Mouse (Mus musculus) CD4-positive helper T cell, adult 2 months (primary cell): ENCODE measurements around the gene 2510039O18Rik.

Experiments
- DNase-seq: peaks from one replicate; pipeline ENCODE4 v3.0.0-alpha.2; 2012; ENCODE audit warnings: low read depth, missing footprints, low spot score

Gene 2510039O18Rik

DNA sequence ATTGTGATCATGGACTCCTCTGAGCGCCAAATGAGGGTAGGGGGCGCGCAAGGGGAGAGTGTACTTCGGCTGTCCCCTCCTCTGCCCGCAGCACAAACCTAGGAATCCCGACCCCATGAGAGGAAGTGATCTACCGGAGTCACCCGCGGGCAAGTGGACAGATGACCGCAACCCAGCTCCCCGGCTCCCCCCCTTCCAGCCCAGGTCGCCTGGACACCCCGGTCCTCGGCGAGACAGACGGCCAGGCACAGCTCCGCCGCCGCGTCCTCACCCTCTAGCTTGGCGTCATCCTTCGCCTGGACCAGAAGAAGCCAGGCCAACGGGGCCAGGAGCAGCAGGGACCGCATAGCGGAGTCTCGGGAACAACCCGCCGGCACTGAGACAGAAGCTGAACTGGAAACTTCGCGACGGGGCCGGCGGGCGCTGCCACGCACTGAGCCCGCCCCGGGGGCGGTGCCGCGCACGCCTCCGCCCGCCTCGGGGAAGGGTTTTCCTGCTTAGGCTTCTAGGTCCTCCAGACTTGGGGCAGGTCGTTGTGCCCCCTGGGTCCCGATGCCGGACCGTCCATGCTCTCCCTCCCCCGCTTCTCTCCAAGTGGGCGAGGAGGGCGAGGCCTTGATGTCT is 4.3 kb upstream of the 2510039O18Rik start, which contains the start of gene Plod1:
Gene Plod1 (minus strand): TSS at position 437 of the 624 bp plus-strand sequence.
- peak; percentile 78 for DNase-seq

DNA sequence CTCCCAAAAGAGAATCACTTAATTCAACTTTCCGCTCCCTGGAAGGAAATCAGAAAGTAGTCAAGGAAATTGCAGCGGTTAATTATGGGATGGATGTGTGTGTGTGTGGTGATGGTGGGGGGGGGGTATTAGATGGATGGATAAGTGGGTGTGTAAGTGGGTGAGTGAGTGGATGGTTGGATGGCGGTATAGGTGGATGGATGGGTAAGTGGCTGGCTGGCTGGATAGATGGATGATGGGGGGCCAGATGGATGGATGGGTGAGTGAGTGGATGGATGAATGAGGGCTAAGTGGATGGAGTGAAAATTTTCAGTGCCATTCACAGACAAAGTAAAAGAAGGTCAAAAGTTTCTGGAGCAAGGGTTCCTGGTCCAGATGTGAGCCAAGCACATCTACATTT is 3.7 kb upstream of the 2510039O18Rik start:
- DNase-seq, result no peak

DNA sequence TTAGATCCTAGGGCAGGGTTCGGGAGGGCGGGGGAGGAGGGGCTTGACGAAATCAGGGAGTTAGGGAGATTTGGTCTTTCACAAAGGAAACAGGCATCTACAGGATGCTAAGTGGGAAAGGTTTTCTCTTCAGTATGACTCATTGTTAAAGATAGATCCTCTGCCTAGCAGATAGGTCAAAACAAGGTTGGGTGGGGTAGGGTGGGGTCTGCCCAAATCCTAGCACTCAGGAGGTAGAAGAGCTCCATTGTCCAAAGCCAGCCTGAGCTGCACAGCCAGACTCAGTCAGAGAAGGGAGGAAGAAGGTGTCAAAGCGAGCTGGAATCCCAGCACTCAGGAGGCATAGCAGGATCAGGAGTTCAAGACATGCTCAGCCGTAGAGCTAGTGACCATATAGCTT is 3.2 kb upstream of the 2510039O18Rik start:
- DNase-seq, result no peak

DNA sequence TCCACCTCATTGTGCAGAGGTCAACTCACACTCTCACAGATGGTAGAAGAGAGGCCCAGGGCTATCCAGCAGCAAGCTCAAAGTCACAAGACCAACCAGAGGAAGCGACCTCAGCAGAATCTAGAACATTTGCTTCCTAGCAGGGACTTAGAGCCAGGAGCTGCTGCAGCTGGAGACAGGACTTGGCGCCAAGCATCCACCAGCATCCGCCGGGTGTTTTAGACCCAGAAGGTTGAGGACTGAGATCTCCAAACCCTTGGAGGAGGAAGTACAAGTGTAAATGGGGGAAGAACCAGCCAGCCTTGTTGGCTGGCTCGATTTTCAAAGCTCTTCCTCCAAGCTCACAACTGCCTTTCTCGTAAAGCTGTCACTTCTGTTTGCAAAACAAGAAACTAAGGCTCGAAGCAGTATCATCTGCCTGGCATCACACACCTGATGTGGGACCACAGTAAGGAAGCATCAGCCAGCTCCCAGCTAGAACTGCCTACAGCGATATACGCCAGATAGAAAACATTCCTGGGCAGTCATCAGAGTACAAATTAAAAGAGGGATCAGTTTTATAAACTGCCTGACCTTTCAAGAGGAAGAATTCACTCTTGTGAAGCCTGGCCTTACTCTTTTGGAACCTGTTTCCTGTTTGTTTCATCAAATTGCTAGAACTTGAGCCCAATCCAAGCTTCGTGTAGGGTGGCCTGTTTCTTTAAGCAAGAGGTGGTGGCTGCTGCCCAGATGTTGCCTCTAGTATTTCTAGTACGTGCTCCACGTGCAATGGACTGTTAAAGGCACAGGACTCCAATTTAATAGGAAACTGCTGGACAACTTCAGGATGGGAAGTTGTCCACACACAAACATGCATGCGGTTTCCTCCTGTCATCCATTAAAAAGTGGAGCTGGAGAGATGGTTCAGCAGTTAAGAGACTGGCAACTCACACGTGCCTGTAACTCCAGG is 2.3 kb upstream of the 2510039O18Rik start:
- no peak for DNase-seq

DNA sequence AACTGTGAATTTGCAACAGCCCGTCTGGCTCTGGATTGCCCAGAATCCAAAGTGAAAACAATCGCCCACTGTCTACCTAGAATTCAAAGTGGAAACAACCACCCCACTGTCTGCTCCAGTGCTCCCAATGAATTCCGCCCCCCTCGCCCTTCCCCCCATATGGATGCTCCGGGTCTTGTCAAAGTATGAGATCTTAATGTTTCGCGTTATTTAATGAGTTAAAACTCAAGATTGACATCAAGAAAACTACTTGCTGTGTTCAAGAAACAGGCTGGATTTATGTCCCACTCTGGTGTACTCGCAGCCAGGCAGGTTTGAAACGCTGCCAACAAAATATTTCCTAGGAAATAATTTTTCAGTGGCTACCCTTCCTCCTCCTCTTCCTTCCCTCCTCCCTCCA is 584 bp upstream of the 2510039O18Rik start:
- no peak for DNase-seq

DNA sequence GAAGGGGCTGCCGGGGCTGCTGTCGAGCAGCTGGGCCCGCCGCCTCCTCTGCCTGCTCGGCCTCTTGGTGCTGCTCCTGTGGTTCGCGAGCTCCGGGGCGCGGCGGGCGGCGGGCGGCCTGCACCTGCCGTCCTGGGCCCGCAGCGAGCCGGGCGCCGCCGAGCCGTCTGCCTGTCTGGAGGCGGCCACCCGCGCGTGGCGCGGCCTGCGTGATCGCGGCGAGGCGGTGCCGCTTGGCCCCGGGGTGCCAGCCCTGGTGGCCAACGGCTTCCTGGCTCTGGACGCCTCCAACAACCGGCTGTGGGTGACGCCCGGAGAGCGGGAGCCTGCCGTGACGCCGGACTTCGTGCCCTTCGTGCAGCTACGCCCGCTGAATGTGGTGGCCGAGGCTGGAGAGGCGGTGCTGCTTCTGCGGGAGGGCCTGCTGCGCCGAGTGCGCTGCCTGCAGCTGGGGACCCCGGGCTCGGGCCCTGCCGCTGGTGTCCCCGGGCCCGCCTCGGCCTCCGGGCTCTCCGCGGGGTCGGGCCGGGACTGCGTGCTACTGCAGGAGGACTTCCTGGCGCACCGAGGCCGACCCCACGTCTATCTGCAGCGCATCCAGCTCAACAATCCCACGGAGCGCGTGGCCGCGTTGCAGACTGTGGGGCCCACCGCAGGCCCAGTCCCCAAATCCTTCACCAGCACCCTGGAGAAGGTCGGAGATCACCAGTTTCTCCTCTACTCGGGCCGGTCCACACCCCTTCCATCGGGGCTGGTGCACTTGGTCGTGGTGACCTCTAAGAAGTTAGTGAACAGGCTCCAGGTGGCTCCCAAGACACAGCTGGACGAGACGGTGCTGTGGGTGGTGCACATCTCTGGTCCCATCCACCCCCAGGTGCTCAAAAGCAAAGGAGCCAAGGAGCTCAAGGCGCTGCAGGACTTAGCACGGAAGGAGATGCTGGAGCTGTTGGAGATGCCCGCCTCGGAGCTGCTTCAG is 638 bp downstream of the 2510039O18Rik start:
- no peak for DNase-seq

DNA sequence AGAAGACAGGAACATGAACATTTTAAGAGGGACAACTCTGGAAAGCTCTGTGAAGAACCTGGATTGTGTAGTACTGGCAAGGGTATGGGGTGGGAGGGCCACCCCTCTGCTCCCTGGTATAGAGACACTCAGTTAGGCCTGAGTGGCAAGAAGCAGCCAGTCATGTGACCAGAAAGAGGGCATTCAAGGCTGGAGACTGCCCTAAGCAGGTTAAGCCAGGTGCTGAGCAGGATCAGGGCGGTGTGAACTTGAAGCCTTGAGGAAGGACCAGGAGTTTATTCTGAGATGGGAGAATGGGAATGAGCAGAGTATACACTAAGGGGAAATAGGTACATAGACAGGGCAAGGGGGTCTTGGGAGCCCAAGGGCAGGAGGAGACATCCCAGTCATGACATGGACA is 2.3 kb downstream of the 2510039O18Rik start:
- no peak for DNase-seq

DNA sequence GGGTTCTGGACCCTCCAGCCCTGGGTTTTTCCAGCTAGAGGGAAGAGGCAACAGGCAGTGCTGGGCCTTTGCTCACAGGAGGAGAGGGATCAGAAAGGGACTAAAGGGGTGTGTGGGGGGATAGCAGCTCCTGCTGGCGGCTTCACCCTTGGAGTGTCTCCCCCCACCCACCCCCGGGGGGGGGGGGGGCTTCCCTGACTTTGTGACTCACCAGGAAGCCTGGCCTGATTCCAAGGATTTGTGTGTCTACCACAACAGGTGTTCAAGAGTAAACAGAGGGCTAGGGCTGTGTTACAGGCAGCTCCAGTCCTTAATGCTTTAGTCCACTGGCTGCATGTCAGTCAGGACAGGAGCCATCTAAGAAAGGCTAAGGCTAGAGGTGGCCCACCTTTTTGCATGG is 6.8 kb downstream of the 2510039O18Rik start:
- DNase-seq, result no peak

DNA sequence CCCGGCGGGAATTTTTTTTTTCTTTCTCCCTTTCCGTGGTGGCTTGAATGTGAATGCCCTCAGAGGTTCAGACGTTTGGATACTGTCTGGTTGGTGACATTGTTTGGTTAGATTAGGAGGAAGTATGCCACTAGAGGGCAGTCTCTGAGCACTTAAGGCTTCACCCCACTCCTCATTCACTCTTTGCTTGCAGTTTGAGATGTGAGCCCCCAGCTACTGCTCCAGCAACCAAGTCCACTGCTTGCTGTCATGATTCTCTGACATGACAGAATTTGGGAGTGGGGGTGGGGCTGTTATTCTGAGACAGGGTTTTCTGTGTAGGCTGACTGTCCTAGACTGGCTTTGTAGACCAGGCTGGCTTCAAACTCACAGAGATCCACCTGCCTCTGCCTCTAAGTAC is 12.9 kb downstream of the 2510039O18Rik start:
- peak; percentile 45 for DNase-seq

DNA sequence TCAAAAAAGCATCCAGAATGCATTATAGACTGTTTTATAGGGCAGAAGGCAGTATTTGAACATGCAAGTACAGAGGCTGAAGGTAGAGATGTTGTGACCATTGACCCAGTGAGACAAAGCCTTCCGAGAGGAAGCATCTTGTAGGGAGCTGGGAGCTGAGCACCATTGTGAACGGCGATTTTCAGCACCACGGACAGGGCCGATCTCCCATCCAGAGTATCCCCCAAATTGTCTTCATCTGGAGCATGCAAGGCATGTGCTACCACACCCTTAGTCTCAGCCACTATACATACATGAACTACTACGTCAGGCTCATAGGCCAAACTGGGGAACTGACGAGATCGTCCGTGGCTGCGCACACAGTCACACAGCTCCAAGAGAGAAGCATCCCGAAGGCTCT is 16.4 kb downstream of the 2510039O18Rik start:
- no peak for DNase-seq

DNA sequence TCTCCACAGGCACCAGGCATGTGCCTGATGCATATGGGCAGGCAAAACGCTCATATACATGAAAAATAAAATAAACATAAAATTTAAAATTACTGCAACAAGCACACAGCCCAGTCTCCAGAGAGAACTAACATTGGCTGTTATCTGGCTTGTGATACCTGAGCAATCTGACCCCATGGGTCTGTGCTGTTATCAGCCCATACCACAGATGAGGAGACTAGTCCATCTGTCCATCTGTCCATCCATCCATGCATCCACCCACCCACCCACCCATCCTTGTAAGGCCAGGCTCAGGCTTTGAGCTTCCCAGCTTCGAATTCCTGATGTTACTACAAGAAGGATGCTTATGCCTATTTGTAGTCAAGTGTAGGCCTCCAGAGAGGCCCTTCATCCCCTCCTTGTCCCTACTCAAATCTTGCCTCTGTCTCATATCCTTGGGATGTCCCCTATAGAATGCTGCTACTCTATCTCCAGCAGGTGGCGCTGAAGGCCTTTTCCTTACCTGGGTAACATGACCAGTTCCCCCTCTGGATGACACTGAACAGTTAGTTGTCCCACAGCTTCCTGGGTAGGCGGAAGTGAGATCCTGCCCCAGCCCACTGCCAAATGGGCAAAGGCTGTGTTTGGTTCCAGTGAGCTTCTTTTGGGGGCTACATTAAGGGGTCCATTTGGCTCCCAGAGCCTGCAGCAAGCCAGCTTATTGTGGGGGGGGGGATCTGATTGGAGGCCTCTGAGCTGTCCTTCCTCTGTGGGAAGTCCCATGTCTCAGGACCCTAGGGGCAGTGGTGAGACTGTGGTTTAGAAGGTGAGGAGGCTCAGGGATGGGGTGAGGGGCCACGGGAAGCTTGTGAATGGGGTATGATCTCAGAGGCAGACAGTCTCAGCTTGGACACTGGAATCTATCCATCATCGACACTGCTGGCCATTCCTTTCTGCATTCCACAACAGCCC is 19.5 kb downstream of the 2510039O18Rik start:
- peak; percentile 69 for DNase-seq

DNA sequence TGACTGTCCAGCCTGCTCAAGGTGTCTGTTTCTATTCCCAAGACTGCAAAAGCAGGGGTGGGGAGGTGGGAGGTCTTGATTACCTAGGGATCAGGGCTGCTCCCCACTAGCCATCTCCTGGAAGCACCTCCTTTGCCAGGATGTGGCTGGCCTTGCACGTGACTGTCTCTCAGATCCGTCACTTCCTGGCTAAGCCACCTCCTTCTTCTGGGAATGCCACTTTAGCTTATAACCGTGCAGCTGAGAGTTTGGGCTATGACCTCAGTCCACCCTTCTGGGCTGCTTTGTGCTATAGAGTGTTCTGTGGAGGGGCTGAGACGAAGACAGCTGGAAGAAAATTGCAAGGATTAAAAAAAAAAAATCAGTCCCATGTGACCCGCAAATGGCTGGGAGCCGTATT is 22.1 kb downstream of the 2510039O18Rik start:
- DNase-seq, result no peak

DNA sequence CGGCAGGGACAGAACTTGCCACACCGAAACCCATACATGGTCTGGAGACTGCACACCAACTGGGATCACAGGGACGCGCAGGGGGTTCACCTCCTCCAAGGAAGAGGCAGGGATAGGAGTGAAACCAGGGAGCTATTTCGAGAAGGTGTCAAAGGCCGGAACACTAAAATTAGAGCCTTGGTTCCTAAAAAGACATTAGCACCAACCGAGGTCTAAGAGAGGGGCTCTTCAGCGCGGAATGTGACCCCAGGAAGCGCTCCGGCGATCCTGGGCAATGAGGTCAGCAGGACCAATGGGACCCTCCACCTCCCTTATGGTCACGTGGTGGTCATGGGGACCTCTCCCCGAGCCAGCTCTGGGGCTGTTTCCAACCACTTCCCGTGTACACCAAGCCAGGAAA is 22.9 kb downstream of the 2510039O18Rik start:
- no peak for DNase-seq

DNA sequence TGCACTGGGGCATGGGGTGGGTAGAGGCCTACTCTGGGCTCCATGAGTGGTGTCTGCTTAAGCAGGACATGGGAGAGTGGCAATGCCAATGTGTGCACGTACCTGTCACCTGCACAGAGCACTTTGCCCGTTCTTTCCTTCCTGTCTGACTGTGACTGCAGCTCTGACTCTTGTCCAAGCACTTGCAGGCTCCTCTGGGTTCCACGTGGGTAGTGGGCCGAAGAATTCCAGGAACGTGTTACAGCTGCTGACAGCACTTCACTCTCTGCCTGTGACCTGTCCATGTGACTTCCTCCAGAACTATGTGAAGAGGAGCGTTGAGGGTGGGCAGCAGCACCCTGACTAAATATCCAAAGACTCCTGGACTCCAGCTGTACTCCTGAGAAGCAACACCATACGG is 25.0 kb downstream of the 2510039O18Rik start:
- DNase-seq, result no peak

DNA sequence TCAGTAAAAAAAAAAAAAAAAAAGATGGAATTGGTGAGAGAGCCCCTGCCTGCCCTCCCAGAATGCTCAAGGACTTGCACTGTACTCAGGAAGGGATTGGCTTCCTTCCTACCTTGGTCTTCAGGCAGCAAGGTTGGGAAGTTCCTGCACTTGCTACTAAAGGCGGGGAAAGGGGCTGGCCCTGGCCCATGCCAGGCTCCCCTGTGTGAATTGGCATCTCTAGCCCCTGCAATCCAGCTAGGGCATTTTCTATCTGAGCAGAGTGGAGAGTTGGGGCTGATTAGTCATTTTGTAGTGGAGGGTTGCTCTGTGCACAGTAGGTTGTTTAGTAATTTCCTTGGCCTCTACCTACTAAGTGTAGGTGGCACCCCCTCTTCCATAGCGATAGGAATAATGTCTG is 28.1 kb downstream of the 2510039O18Rik start:
- no peak for DNase-seq

DNA sequence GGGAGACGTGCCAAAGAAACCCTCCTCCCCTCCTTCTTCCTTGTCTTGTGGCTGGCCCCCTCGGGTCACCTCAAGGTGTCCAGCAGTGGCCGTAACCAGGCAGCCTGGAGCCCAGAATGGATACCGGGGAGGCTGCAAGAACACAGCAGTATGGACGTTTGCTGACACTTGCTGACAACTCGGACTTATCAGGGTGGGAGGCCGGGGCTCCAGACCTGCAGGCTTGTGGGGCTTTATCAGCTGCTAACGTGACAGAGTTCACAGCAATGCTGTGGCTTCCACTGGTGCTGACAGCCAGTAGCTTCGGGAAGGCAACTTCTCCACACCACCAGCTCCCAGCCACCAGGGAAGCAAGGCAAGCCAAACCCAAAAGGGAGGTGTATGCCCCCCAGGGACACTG is 28.6 kb downstream of the 2510039O18Rik start:
- DNase-seq, result no peak

DNA sequence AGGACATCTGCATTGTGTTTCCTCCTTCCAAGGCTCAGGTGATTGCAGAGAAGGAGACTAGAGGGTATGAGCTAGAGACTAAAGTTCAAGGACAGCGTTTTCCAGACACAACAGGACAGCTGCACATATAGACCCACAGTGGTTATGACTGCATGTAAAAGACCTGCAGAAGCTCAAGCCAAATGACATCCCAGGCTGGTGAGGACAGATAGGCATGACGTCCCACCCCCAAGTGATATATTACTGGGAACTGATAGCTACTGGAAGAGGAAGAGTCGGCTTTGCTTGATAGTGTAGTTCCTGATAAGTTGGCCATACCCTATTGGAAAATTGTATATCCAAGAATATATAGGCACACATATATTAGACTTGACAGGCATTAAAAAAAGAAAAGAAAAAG is 35.5 kb downstream of the 2510039O18Rik start:
- DNase-seq, result no peak

DNA sequence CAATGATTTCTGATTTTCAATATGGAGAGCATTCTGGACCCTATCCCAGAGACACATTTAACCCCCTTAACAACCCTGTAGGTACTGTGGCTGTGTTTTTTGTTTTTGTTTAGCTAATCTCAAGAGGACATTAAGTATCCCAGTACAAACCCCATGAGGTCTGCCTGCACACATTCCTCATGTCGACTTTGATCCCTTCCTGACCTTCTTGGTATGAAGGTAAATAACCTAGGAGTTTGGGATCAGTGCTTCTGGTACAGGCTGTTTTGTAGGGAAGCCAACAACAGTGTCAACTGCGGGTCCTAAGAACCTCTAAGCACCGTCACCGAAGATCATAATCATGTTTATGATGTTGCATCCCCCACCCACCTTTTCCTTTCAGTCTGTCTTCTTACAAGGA is 37.0 kb downstream of the 2510039O18Rik start:
- DNase-seq, result peak; percentile 19

DNA sequence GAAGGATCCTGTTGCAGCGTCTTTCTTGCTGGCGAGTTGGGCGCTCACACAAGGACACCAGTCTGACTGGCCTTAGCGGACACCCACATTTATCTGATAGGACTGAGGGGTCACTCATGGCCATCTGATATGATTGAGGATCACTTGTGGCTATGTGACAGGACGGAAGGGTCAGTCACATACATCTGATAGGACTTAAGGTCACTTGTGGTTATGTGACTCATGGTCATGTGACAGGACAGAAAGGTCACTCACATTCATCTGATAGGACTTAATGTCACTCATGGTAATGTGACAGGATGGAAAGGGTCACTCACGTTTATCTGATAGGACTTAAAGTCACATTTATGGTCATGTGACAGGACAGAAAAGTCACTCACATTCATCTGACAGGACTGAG is 37.7 kb downstream of the 2510039O18Rik start:
- DNase-seq, result no peak

DNA sequence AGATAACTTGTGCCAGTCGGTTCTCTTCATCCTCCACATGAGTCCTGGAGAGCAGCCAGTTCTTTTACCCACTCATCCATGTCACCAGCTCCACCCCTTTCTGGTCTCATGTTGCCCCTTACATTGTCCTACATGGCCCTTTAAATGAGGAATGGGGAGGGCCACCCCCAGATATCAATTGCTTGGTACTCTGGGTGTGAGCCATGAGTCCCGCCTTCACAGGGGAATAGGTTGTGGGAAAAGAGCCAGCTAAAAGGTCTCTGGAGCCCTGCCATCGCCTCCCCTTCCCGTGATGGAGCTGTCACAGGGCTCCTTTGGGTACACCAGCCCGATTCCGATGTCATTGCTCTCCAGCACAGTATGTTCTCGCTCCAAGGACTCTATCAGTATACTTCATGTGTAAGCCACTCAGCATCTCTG is 38.8 kb downstream of the 2510039O18Rik start:
- DNase-seq, result no peak
